Mouse (Mus musculus) gastrocnemius, postnatal 10 days (tissue): ENCODE results near the gene Hopx. TPM values are rescaled to one million over a fixed set of nuclear protein-coding genes. Genes with fewer than 3 reads are reported as not detected.

ENCODE experiments used
- DNase-seq: peaks from one replicate; pipeline ENCODE4 v3.0.0; 2021; ENCODE audit warnings: mixed read lengths
- total RNA-seq, 2 experiments: library from RNA; stranded (reverse); gene quantifications; 2 replicates each; pipeline ENCODE4 v1.2.3; 2021

The Hopx gene
- total RNA-seq, 2 experiments from 2014 or later = 11.2 to 13.9 TPM

GRCm38 (mm10) chr5:77067321-77067720 lies 47.6 kb downstream of the Hopx start:
- no peak for DNase-seq

GRCm38 (mm10) chr5:77061372-77062038 lies 53.4 kb downstream of the Hopx start:
- peak; percentile 74 for DNase-seq

GRCm38 (mm10) chr5:77060363-77060762 lies 54.6 kb downstream of the Hopx start:
- no peak for DNase-seq

- DNase-seq = no peak
Measured at GRCm38 (mm10) chr5:77056881-77057440, 58.0 kb downstream of the Hopx start.

- DNase-seq = no peak
Measured at GRCm38 (mm10) chr5:77052616-77053015, 62.3 kb downstream of the Hopx start.

- DNase-seq = no peak
Measured at GRCm38 (mm10) chr5:77044362-77044761, 70.6 kb downstream of the Hopx start.

- DNase-seq = no peak
Measured at GRCm38 (mm10) chr5:77039391-77039790, 75.5 kb downstream of the Hopx start.

- DNase-seq = no peak
Measured at GRCm38 (mm10) chr5:77038451-77038850, 76.5 kb downstream of the Hopx start.

Other genes with a start within 250 kb of the Hopx start
- 10 to 100 TPM; 10.6 to 12.2 TPM for gene Aasdh, start 209.6 kb downstream of the Hopx start, total RNA-seq
- 100 to 1,000 TPM; 141 to 143 TPM for gene Paics, start 163.8 kb downstream of the Hopx start, total RNA-seq
- 10 to 100 TPM; 35.0 to 35.3 TPM for gene Ppat, start 163.5 kb downstream of the Hopx start, total RNA-seq
- gene Srp72, start 140.4 kb downstream of the Hopx start, total RNA-seq = 10 to 100 TPM; 67.8 to 75.8 TPM
- gene Arl9, start 111.1 kb downstream of the Hopx start, total RNA-seq = not detected
- gene Thegl, start 99.1 kb downstream of the Hopx start, total RNA-seq = not detected
- gene Spink2, start 96.3 kb upstream of the Hopx start, total RNA-seq = under 1 TPM; 0.81 to 0.96 TPM
- gene Rest, start 150.4 kb upstream of the Hopx start, total RNA-seq = 10 to 100 TPM; 14.4 to 17.1 TPM
- 10 to 100 TPM; 13.7 to 14.9 TPM for gene Noa1, start 195.0 kb upstream of the Hopx start, total RNA-seq
- gene Polr2b, start 195.0 kb upstream of the Hopx start, total RNA-seq = 10 to 100 TPM; 26.1 to 27.7 TPM